Mouse (Mus musculus) adrenal gland, postnatal 14 days (tissue): ENCODE measurements around the gene Ipp. TPM values are rescaled to one million over a fixed set of nuclear protein-coding genes. Genes with fewer than 3 reads are reported as not detected.

Experiments used
- DNase-seq: peaks from one replicate; pipeline ENCODE4 v3.0.0; 2021; ENCODE audit warnings: mixed read lengths
- long read RNA-seq, 2 experiments: library from polyadenylated mRNA; stranded (forward); transcript quantifications; one replicate each; pipeline ENCODE4 v2.0.0; 2021
- total RNA-seq: library from RNA; stranded (reverse); gene quantifications from 2 replicates; pipeline ENCODE4 v1.2.3, GENCODE M21; 2021

Ipp gene
- total RNA-seq, result 13.2 and 14.5 TPM in 2 replicates
- long read RNA-seq, experiment 1, transcript Ipp-202 (9 exons, 2,118 nt), result major isoform, 8 of 19 reads
- long read RNA-seq, experiment 1, partial matches to known transcripts, result 4 of 19 reads
- long read RNA-seq, experiment 1, other reads (novel, unspliced or antisense), result 7 of 19 reads
- long read RNA-seq, experiment 2, partial matches to known transcripts, result 3 of 9 reads
- long read RNA-seq, experiment 2, other reads (novel, unspliced or antisense), result 3 of 9 reads

DNA sequence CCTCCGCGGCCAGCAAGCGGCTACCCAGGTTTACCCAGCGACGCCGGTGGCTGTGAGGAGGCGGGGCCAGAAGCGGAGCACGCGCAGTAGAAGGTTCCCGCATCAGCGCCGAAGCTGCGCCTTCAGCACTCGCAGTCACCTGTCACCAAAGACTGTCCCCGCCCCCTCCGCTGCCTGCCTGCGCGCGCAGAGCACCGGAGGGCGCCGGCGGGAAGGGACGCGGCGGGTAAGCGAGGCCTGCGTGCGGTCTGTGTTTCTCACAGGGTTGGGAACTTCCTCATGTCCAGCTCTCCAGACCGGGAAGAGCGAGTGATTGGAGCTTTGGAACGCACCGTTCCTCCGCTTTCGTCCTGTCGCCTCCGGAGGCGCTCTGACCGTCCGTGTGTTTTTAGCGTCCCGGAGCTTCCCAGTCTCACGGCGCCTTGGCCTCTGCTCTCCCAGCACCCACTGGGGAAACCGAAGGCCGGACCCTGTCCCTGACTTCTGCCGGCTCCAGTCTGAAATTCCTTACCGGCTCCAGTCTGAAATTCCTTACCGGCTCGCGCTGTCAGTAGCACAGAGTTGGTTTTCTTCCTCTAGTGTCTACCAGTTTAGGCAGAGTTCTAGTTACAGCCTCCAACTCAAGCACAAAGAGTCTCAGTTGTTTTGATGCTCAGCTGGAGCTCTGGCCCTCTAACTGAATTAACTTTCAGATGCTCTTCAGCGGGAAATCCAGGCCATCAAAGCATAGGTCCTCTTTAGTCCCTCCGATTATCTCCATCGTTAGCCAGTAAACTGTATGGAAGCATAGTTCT is at the start of gene Ipp:
Ipp (plus strand) TSS at position 125 of the 794 bp plus-strand sequence.
- DNase-seq, result peak; percentile 98

DNA sequence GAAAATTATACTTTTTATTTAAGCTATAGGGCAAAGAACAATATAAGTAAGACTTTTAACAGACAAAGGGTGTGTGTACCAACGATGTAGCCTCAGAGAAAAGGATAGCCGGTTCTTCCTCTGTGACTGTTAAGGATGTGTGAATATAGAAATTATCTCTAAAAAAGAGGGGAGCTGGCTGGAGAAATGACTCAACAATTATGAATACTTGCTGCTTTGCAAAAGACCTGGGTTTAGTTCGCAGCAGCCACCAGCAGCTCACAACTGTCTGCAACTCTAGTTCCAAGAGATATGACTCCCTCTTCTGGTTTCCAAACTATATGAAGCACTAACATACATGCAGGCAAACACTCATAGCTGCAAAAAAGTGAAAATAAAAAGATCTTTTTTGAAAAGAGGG is 45.4 kb upstream of the Ipp start:
- no peak for DNase-seq

DNA sequence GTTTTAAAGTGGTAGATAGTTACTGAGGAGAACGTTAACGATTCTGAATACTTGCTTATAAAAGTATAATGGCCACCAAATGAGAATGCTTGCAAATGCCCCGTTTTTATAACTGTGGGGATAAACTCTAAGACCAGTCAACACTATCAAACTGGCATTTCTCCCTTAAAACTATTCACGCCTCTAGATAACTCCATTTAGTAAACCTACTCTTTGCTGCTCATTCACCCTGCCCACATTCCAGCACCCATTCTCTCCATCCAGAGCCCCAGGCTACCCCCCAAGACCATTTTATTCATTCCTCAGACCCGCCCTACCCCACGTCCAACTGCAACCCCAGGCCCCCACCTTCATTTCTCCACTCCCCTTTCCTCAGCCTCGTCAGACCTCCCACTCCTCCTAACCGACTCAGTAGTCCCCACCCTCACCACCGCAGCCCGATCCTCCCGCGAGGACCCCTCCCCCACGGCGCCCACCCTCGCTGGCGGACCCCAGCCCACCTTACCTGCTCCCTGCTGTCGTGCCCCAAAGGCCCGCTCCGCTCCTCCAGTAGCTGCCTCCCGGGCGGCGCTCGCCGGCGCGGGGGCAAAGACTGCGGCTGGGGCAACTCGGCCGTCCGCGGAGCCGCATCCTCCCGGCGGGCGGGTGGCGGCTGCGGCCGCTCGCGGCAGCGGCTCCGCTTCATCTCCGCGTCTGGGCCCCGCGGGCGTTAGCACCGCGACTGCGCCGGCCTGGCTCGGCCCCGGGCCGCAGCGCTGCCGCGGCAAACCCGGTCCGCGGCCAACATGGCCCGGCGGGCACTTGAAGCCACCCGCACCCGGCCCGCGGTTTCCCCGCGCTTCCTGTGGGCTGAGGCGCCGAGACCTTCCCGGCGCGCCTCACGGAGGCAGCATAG is 43.9 kb upstream of the Ipp start:
- DNase-seq, result peak; percentile 55

DNA sequence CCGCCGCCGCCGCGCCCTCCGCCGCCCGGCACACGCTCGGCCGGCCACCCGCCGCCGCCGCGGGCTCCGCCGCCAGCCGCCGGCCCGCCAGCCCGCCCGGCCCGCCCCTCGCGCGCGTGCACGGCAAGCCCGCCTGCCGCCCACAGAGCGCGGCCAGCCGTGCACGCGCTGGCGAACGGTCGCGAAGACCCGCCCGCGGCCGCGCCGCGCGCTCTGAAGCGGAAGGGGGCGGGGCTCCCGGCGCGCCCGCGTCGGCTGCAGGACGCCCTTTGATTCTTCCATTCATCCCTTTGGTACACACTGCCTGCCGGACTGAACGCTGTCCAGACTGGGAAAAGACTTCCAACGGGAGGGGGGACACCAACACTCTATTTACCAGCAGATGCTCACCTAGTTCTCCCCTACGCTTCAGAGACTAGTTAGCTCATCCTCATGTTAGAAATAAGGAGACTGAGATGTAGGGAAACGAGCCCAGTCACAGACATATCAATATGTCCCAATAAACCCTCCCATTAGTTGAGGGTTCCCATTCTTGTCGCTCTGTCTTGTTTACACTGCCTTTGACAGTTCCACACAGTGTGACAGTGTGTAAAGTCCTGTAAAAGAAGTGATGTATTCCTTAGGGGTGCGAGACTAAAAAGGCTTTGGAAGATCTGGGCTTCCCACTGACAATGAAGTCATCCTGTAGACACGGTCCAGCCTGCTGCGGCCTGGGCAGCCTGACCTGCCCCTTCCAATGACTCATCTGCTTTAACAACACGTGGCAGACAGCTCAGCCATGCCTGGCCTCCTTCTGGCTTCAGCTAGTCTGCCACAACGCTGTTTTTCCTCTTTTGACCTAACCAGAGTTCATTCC is 43.0 kb upstream of the Ipp start, which contains the start of gene Mast2:
Mast2 (minus strand) TSS at position 58 of the 856 bp plus-strand sequence.
- DNase-seq, result peak; percentile 93

DNA sequence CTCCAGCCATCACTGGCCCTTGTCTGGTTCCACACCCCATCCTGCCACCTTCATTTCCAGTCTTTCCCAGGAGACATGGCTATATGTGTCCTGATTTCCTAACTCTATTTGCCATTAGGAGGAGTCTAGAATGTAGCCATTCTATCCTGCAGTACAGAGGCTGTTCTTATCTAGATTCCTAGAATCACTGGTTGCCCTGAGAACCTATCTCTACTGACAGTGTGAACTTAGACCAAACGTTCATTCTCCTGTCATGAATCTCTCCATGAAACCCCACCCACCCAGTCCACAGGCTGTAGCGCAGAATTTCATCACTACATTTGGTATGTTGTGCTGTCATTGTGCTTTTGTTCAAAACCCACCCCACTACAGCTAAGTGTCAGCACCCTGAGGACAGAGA is 26.0 kb upstream of the Ipp start:
- no peak for DNase-seq

DNA sequence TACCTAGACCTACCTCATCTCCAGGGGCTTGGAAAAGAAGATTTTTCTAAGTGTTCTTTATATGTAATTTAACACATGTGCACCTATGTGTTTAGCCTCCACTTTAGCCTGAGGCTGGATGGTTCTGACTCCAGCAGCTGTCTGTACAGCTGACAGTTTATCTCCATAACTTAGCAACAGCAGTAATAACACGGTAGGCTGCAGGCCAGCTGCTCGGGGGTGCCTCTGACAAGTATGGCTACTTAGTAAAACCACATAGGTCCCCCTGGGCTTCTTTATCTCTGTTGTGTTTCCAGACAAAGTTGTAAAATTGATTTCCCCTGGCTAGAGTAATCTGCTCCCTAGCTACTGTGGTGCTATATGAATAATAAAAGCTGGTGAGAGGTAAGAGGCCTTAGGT is 23.9 kb upstream of the Ipp start:
- DNase-seq, result peak; percentile 9

DNA sequence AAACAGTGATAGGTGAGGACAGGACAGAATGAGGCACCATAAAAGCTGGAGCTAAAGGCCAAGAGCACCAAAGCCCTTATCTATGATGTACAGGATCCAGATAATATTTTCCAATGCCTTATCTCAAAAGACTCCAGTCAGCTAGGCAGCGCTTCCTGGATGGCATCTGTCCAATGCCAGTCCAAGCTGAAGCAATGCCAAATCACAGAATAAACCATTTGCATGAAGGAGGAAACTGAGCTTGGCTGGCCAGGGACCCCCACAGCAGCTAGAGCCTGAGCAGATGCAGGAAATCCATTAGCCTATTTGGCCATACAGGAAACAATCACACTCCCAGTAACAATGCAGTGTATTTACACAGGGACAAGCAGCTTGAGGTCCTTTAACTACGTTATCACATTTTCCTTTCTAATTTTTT is 16.2 kb upstream of the Ipp start:
- DNase-seq, result peak; percentile 72

DNA sequence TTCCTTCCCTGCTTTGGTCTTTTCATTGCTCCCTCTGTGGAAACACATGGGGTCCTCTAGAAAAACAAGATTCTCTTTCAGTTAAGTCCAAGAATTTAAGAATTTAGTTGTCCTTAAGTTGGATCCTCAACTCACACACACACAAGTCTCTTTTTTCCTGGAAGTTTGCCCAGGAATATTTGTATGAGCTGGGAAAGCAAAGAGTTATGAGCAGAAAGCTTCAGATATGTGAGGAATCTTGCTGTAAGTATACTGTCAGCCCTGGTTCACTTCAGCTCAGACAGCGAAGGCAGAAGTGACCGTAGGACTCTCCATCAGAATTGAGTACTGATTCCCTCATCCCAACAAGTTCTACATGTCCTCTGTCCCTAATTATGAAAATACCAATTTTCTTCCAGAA is 15.5 kb upstream of the Ipp start:
- no peak for DNase-seq

DNA sequence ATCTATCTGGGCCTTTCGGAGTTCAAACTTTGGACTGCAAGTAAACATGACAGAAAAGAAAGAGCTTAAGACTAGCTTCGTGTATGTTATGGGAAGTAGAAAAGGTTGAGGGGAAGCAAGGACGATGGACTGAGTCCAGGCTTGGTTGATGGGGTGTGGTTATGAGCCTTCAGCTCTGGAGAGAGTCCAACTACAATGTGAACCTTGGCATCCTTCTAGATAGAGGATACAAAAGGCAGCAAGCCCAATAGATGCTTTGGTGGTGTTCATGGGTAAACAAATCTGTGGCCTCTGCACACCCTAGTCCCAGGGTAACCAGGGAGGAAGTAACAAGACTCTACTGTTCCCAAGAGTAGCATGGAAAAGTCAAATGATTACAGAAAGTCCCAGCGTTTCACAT is 14.9 kb upstream of the Ipp start:
- no peak for DNase-seq

DNA sequence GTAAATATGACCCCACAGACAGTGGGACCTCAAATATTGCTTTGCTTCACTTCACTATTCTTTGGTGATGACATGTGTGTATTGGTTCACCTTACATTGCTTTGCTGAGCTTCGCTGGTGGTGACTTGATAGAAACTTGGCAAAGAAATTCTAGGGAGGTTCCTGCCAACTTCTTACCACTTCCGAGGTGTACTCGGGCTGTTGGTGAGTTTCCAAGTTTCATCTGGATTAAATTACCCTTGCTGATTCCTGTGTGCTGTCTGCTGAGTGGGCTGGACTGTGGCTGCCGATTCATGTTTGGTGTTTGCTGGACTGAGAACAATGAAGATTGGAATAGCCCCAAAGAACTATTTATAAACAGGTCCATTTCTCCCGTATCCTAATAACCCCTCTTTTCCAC is 13.7 kb upstream of the Ipp start:
- DNase-seq, result no peak

DNA sequence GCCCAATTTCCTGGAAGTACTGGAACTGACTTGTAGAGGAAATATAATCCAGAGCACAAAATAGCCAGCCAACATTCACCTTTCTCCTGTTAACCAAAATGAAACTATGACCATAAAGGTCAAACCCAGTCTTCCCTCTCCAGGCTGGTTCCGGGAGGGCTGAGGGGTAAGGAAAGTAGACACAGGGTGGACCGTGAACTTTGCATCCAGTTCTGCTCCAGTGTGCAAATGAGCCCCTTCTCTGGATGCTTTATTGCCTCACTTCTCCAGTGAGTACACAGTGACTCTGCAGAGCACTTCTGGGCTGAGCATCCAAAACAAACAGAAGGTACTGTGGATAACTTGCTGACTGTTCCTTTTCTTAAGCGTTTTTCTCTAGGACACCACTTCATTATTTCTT is 7.4 kb upstream of the Ipp start:
- DNase-seq, result no peak

DNA sequence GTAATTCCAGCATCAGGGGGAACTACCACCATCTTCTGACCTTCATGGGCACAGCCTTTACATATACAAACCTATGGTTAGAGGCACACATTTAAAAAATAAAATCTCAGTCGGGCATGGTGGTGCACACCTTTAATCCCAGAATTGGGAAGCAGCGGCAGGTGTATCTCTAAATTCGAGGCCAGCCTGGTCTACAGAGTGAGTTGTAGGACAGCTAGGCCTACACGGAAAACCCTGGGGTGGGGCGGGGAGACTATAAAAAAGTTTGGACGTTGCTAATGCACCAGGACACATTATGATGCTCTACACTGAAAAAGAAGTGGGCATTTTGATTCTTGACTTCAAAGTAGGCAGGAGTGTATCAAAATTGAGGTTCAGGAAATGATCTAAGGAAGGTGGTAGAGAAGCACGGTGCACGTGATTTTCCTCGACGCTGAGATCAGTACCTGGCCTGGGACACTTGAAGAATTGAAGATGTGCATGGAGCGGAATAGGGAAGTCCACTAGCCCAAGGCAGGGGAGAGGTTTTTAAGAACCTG is 394 bp upstream of the Ipp start:
- peak; percentile 15 for DNase-seq

DNA sequence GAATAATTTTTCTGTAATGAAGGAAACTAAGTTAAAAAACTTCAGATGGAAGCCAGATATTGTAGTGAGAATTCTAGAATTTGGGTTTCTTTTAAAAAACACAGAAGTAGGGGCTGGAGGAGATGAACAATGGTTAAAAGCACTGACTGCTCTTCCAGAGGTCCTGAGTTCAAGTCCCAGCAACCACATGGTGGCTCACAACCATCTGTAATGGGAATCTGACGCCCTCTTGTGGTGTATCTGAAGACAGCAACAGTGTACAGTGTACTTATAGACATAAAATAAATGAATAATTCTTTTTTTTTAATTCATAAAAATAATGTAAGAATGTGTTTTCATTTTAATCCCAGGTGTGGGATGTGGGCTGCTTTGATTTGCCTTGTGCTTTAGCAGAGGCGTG is 23.8 kb downstream of the Ipp start:
- DNase-seq, result no peak

DNA sequence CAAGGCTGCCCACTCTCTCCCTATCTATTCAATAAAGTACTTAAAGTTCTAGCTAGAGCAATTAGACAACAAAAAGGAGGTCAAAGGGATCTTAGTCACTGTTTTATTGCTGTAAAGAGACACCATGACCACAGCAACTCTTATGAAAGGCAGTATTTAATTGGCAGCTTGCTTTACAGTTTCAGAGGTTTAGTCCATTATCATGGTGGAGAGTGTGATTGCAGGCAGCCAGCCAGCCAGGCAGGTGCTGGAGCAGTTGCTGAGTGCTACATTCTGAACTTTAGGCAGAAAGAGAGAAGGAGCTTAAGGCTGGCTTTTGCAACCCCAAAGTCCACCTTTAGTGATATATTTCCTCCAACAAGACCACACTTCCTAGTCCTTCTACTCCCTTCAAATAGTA is 29.0 kb downstream of the Ipp start:
- no peak for DNase-seq

DNA sequence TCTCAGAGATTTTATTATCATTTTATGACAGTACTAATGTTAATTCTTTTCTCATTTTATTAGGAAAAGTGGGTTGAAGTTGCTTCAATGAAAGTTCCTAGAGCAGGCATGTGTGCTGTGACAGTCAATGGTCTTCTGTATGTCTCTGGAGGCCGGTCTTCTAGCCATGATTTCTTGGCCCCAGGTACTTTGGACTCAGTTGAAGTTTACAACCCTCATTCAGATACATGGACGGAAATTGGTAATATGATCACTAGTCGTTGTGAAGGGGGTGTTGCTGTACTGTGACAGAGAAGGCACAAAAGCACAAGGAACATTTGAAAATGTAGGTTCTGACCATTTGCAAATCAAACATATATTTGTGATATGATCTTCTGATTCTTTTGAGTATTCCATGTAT is 30.4 kb downstream of the Ipp start:
- DNase-seq, result no peak

DNA sequence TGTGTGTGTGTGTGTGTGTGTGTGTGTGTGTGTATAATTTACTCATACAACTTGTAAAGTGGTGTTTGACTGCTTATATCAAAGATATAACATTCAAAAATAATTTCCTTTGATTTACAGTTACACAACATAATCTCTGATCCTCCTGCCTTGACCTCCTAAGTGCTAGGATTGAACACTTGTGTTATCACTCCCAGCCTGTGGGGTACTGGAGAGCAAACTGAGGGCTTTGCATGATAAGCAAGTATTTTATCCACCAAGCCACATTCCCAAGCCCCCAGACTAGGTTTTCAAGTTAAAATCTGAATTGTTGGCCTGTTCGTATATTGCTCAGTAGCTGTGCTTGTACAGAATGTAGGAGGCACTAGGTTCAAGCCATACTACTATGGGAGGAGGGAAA is 43.1 kb downstream of the Ipp start:
- no peak for DNase-seq

DNA sequence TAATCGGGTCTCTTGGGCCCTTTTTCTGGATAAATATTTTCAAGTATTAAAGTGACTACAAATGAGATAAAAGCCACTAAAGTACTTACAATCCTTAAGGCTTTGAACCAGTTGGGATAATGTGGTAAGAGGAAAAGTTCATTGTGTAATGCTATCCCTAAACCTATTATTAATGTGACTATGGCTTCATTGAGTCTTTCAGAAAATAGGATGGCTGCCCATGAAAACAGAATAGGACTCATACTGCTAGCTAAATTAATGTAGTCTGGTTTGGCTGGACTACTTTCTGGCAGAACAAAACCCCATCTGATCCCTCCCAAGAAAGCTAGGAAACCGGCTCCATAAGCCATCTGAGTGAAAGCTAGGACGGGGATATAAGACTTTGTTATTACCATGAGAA is 45.7 kb downstream of the Ipp start:
- DNase-seq, result no peak

DNA sequence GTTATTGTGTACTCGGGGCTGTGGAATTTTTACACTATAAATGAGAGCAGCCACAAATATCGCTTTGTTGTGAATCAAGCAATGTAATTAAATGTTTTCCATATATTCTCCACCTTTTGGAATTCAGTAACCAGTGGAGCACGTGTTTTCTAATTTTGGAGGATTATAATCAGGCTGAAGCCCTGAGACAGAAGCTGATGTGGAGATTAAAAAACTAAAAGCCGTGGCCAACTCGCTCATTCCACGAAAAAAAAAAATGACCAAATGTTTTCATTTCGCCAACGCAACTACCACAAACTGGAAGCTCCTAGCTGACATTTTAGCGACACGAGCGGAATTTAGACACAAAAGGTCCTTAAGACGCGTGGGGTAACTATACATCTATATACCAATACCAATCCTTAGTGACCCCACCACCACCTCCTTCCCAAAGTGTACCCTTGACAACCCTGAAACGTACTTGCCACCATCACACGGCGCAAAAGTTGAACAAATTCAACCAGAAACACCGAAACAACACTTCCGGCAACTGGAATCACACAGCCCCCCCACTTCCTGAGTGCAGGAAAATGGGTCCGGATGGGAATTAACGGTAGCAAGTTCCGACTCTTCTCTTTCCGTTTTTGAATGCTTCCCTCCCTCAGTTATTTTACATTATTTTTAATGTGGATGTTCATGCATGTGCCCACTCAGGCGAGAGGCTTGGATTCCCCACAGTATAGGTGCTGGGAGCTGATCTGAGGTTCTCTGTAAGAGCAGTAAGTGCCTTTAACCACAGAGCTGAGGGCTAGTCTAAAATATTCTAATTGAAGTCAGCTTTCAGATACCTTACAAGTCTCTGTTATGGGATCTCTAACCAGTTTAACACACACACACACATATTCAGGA is 48.3 kb downstream of the Ipp start, which contains the start of gene Tmem69:
Tmem69 (minus strand) TSS at position 524 of the 888 bp plus-strand sequence.
- peak; percentile 91 for DNase-seq

DNA sequence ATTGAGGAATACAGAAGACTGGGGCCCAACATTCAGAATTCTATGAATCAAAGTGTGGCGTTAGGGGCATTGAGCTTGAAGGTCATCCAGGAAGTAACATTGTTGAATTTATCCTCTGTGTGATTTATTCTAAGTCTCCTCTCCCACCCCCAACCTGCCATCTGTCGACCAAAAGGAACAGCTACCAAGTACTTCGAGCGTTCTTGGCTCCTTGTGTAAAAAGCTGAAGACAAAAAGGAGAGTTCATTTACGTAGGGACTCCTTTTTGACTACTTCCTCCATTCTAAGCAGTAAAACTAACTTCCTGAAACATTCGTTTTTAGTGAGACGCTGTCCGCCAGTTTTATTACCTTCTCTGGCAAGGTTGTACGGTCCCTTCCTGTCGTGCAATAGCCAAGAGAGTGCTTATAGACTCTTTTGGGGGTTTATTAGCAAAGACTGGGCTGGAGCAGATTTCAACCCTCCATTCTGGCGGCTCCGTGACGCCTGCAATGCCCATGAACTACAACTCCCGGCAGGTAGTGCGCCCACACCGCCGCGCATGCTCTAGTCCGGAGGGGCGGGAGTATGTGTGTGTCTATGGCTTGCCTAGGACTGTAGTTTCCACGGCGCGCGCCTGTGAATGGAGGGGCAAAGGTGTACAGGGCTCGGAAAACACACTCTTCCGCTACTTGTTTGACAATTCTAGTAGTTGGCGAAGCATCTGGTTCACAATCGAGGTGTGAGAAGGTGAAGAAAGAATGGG is 49.4 kb downstream of the Ipp start:
- peak; percentile 96 for DNase-seq
